Mouse (Mus musculus) hindbrain, embryonic 16.5 days (tissue): ENCODE measurements around the gene Slc27a2. TPM values are rescaled to one million over a fixed set of nuclear protein-coding genes. Genes with fewer than 3 reads are reported as not detected.

Experiments used
- ATAC-seq: fragments of 200-750 bp; cut with Nextera tagmentation; 2 replicates; pipeline ENCODE4 v1.8.0; 2017; ENCODE audit warnings: moderate TSS enrichment, moderate library complexity
- H3K27ac ChIP-seq: fragments of 300-500 bp; sonication (generic); 2 replicates; pipeline ENCODE4 v1.5.1; 2014; ENCODE audit warnings: low read depth, mild to moderate bottlenecking, control low read depth, low read length, moderate library complexity
- H3K27me3 ChIP-seq: fragments of 300-500 bp; sonication (generic); replicated peaks from 2 replicates; pipeline ENCODE4 v1.6.1; 2014; ENCODE audit warnings: low read length; ENCODE audit not compliant: control insufficient read depth, insufficient read depth
- H3K36me3 ChIP-seq: fragments of 300-500 bp; sonication (generic); 2 replicates; pipeline ENCODE4 v1.6.1; 2014; ENCODE audit warnings: mild to moderate bottlenecking, low read length, moderate library complexity, mixed read lengths; ENCODE audit not compliant: control insufficient read depth, insufficient read depth
- H3K4me1 ChIP-seq: fragments of 300-500 bp; sonication (generic); 2 replicates; pipeline ENCODE4 v1.6.1; 2014; ENCODE audit warnings: low read depth, low read length; ENCODE audit not compliant: control insufficient read depth, insufficient read depth
- H3K4me2 ChIP-seq: fragments of 300-500 bp; sonication (generic); 2 replicates; pipeline ENCODE4 v1.6.1; 2014; ENCODE audit warnings: mild to moderate bottlenecking, low read length, control low read depth, moderate library complexity
- H3K4me3 ChIP-seq: fragments of 300-500 bp; sonication (generic); 2 replicates; pipeline ENCODE4 v1.5.1; 2014; ENCODE audit warnings: mild to moderate bottlenecking, low read length, control low read depth, moderate library complexity
- H3K9ac ChIP-seq: fragments of 300-500 bp; sonication (generic); 2 replicates; pipeline ENCODE4 v1.6.1; 2014; ENCODE audit warnings: low read depth, mild to moderate bottlenecking, control low read depth, low read length, moderate library complexity
- H3K9me3 ChIP-seq: fragments of 300-500 bp; sonication (generic); 2 replicates; pipeline ENCODE4 v1.6.1; 2014; ENCODE audit warnings: mild to moderate bottlenecking, low read length, moderate library complexity; ENCODE audit not compliant: control insufficient read depth
- WGBS: fragments of 180-500 bp; shearing (Covaris S2); extraction: QIAGEN DNeasy Blood & Tissue Kit; methylation state at CpG from one replicate; pipeline ENCODE4 v1.1.7; 2014; 5-methylcytosine and 5-hydroxymethylcytosine counted together
- polyA plus RNA-seq: library from polyadenylated mRNA; unstranded; fragments of >200 nt; fragmentation: Nextera tagmentation; extraction: Ambion mirVana; gene quantifications from 2 replicates; pipeline ENCODE4 v1.2.1, GENCODE M21; 2015

Slc27a2 gene
- polyA plus RNA-seq, 1 experiment from 2014 or later, result 12.7 TPM

GRCm38 (mm10) chr2:126549681-126550080 is 2.5 kb upstream of the Slc27a2 start:
- WGBS, result 90% methylated on average over 7 of the region's 7 CpGs

GRCm38 (mm10) chr2:126551244-126551890 is 840 bp upstream of the Slc27a2 start:
- Histone ChIP-seq H3K4me2 (no peak overlapping the region), H3K27ac (no peak overlapping the region), H3K9ac (no peak overlapping the region), H3K9me3 (no peaks in the 10 kb centered on the region), H3K4me3 (no peak overlapping the region), H3K27me3 (peaks cover 13% of the 10 kb centered on the region), H3K36me3 (no peaks in the 10 kb centered on the region), H3K4me1 (peaks cover 6% of the 10 kb centered on the region; the same call in 1 of the 2 replicates)
- no peak for ATAC-seq
- 74% methylated on average over 8 of the region's 8 CpGs for WGBS

More at GRCm38 (mm10) chr2:126549681-126550080, 2.5 kb upstream of the Slc27a2 start:
- Histone ChIP-seq H3K4me1 (peaks cover 6% of the 10 kb centered on the region; the same call in 1 of the 2 replicates), H3K9ac (no peak overlapping the region), H3K4me2 (no peak overlapping the region), H3K27ac (no peak overlapping the region), H3K4me3 (no peak overlapping the region), H3K27me3 (peaks cover 12% of the 10 kb centered on the region), H3K36me3 (no peaks in the 10 kb centered on the region), H3K9me3 (no peaks in the 10 kb centered on the region)
- ATAC-seq, result no peak

DNA sequence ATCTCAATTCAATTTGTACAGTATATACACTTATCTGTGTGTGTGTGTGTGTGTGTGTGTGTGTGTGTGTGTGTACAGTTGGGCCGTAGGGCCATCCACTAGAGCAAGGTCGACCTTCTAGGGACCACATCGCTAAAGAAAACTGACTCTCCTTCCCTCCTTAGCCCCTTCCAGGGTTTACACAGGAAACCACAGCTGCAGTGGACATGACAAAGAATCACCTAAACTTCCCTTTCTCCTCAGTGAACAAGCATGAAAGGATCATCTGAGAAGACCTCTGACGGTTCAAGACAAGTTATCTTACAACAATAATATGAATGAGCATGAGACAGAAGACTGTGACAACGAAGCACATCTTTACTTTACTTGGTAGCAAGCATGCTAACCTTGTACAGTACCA is 311 bp upstream of the Slc27a2 start:
- peaks cover 13% of the 10 kb centered on the region for H3K27me3 ChIP-seq
- no peaks in the 10 kb centered on the region for H3K36me3 ChIP-seq
- peak overlapping the region; percentile 96 for H3K4me2 ChIP-seq
- H3K9ac ChIP-seq, result no peak overlapping the region
- ATAC-seq, result no peak
- 33% methylated on average over 5 of the region's 5 CpGs for WGBS
- no peak overlapping the region; the same call in 1 of the 2 replicates for H3K4me3 ChIP-seq
- H3K9me3 ChIP-seq, result no peaks in the 10 kb centered on the region
- H3K27ac ChIP-seq, result no peak overlapping the region
- H3K4me1 ChIP-seq, result peaks cover 6% of the 10 kb centered on the region; the same call in 1 of the 2 replicates

DNA sequence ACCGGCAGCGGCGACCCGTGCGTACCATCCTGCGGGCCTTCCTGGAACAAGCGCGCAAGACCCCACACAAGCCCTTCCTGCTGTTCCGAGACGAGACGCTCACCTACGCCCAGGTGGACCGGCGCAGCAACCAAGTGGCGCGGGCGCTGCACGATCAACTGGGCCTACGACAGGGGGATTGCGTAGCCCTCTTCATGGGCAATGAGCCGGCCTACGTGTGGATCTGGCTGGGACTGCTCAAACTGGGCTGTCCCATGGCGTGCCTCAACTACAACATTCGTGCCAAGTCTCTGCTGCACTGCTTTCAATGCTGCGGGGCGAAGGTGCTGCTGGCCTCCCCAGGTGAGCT is 1.1 kb downstream of the Slc27a2 start:
- Histone ChIP-seq H3K4me3 (peak overlapping the region; percentile 78), H3K9ac (peak overlapping the region; percentile 87), H3K27ac (peak overlapping the region; percentile 59; the same call in 1 of the 2 replicates), H3K4me2 (peak overlapping the region; percentile 96), H3K4me1 (peaks cover 6% of the 10 kb centered on the region; the same call in 1 of the 2 replicates), H3K36me3 (no peaks in the 10 kb centered on the region), H3K27me3 (peaks cover 13% of the 10 kb centered on the region), H3K9me3 (no peaks in the 10 kb centered on the region)
- WGBS, result under 1% methylated on average over 25 of the region's 26 CpGs
- ATAC-seq, result peak; percentile 72

GRCm38 (mm10) chr2:126555533-126555932 is 3.3 kb downstream of the Slc27a2 start:
- H3K9me3 ChIP-seq, result no peaks in the 10 kb centered on the region
- H3K4me3 ChIP-seq, result no peak overlapping the region
- peaks cover 6% of the 10 kb centered on the region; the same call in 1 of the 2 replicates for H3K4me1 ChIP-seq
- H3K27me3 ChIP-seq, result peaks cover 13% of the 10 kb centered on the region
- ATAC-seq, result no peak
- H3K36me3 ChIP-seq, result no peaks in the 10 kb centered on the region
- H3K27ac ChIP-seq, result no peak overlapping the region
- H3K9ac ChIP-seq, result no peak overlapping the region
- WGBS, result 80% methylated on average over 5 of the region's 5 CpGs
- H3K4me2 ChIP-seq, result no peak overlapping the region

- ATAC-seq, result no peak
- no peaks in the 10 kb centered on the region for H3K27me3 ChIP-seq
- H3K4me3 ChIP-seq, result no peak overlapping the region
- no peak overlapping the region for H3K9ac ChIP-seq
- H3K4me1 ChIP-seq, result no peaks in the 10 kb centered on the region
- H3K36me3 ChIP-seq, result no peaks in the 10 kb centered on the region; the same call in 1 of the 2 replicates
- no peaks in the 10 kb centered on the region for H3K9me3 ChIP-seq
- WGBS, result 89% methylated on average over 1 of the region's 1 CpGs
- H3K4me2 ChIP-seq, result no peak overlapping the region
- no peak overlapping the region for H3K27ac ChIP-seq
These were observed 7.9 kb downstream of the Slc27a2 start for GRCm38 (mm10) chr2:126560094-126560493.

DNA sequence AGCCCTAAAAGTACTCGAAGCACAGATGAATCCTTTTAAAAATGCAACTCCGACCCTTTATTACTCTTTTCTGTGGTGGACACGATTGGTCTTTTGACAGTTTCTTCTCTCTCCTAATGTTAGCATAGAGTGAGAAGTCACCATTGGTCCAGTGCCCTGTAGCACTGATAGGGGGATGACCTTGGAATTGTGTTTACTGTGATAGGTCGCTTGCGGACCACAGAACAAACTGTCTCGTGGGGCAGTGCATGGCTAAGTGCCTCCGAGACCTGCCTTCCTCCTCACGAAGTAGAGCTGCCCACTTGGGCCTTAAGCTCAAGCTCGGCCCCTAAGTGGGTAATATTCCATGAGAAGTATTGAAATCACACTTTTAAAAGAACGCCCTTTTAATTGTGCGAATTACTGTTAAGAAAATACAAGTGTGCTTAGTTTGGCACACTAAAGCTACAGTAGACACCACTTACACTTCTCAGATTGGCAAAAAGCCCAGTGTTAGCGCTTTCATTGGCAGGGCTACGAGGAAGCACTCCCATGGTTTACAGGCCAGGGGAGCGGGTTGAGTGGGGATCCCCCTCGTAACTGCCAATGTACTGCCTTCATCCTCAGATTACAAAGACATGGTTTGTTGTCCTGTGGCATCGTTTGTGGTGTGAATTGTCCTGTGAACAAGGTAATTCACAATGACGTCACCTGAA is 11.4 kb downstream of the Slc27a2 start:
- Histone ChIP-seq H3K4me1 (no peaks in the 10 kb centered on the region), H3K4me2 (no peak overlapping the region), H3K36me3 (peaks cover 4% of the 10 kb centered on the region; the same call in 1 of the 2 replicates), H3K27me3 (no peaks in the 10 kb centered on the region), H3K9ac (no peak overlapping the region), H3K9me3 (no peaks in the 10 kb centered on the region), H3K4me3 (no peak overlapping the region), H3K27ac (no peak overlapping the region)
- ATAC-seq, result no peak
- WGBS, result 63% methylated on average over 17 of the region's 17 CpGs

GRCm38 (mm10) chr2:126572163-126572562 is 20.0 kb downstream of the Slc27a2 start:
- Histone ChIP-seq H3K9me3 (0 out of 2 replicates have a peak, but pooled peaks cover 4% of the 10 kb centered on the region), H3K4me1 (no peaks in the 10 kb centered on the region), H3K4me3 (no peak overlapping the region), H3K27me3 (no peaks in the 10 kb centered on the region), H3K27ac (no peak overlapping the region), H3K36me3 (peaks cover 7% of the 10 kb centered on the region), H3K9ac (no peak overlapping the region), H3K4me2 (no peak overlapping the region)
- 78% methylated on average over 1 of the region's 1 CpGs for WGBS
- no peak for ATAC-seq

GRCm38 (mm10) chr2:126572747-126573146 is 20.5 kb downstream of the Slc27a2 start:
- Histone ChIP-seq H3K9me3 (0 out of 2 replicates have a peak, but pooled peaks cover 4% of the 10 kb centered on the region), H3K4me1 (no peaks in the 10 kb centered on the region), H3K4me3 (no peak overlapping the region), H3K4me2 (no peak overlapping the region), H3K36me3 (peaks cover 9% of the 10 kb centered on the region), H3K27me3 (no peaks in the 10 kb centered on the region), H3K9ac (no peak overlapping the region), H3K27ac (no peak overlapping the region)
- ATAC-seq, result no peak
- WGBS, result 84% methylated on average over 4 of the region's 4 CpGs
